Mouse (Mus musculus) midbrain, embryonic 10.5 days (tissue): Measurements from ENCODE around the gene Ccdc87. TPM values are rescaled to one million over a fixed set of nuclear protein-coding genes. Genes with fewer than 3 reads are reported as not detected.
"Not testable (repeated sequence)": the region's sequence is repeated elsewhere in the genome, so short reads cannot be mapped to it uniquely, and the experiment has no call there.

Source experiments
- DNase-seq: peaks from one replicate; pipeline ENCODE4 v3.0.0-alpha.2; 2017; ENCODE audit warnings: low spot score
- H3K27ac ChIP-seq: fragments of 300-500 bp; sonication (generic); replicated peaks from 2 replicates; pipeline ENCODE4 v1.5.1; 2016; ENCODE audit warnings: mild to moderate bottlenecking
- H3K27me3 ChIP-seq: fragments of 300-500 bp; sonication (generic); 2 replicates; pipeline ENCODE4 v1.6.1; 2016; ENCODE audit warnings: low read depth, mild to moderate bottlenecking; ENCODE audit not compliant: poor library complexity, severe bottlenecking
- H3K36me3 ChIP-seq: fragments of 300-500 bp; sonication (generic); 2 replicates; pipeline ENCODE4 v1.6.1; 2016; ENCODE audit warnings: mild to moderate bottlenecking, moderate library complexity
- H3K4me1 ChIP-seq: fragments of 300-500 bp; sonication (generic); 2 replicates; pipeline ENCODE4 v1.6.1; 2016
- H3K4me3 ChIP-seq: fragments of 300-500 bp; sonication (generic); 2 replicates; pipeline ENCODE4 v1.5.1; 2016; ENCODE audit warnings: mild to moderate bottlenecking, moderate library complexity
- H3K9me3 ChIP-seq: fragments of 300-500 bp; sonication (generic); replicated peaks from 2 replicates; pipeline ENCODE4 v1.6.1; 2016; ENCODE audit warnings: mild to moderate bottlenecking
- WGBS: fragments of 180-500 bp; shearing (Covaris S2); methylation state at CpG from one replicate; pipeline ENCODE4 v1.1.7; 2016; 5-methylcytosine and 5-hydroxymethylcytosine counted together
- polyA plus RNA-seq: library from polyadenylated mRNA; unstranded; fragments of >200 nt; fragmentation: Nextera tagmentation; extraction: Ambion mirVana; gene quantifications from 2 replicates; pipeline ENCODE4 v1.2.1, GENCODE M21; 2016

Gene Ccdc87
- polyA plus RNA-seq, 1 experiment from 2014 or later: 0.14 TPM

DNA sequence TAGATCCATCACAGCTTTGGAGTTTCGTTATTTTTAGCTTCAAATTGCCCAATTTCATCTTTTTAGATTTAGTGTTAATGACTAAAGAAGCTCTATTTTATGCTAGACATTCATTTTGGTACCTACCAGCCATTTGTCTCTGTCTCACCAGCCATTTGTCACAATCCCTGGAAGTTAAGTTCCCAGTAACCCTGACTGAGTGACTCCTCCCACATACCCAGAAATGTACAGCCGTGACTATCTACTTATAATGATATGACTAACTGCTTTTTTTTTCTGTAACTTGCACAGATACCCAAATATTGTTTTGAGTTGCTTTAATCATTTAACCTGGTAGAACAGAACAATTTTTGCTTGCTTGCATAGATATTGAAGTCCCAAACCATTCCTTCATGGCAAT, 6.7 kb downstream of the Ccdc87 start:
- 0 out of 2 replicates have a peak, but pooled peaks cover 7% of the 10 kb centered on the region for H3K4me1 ChIP-seq
- no peak for DNase-seq
- no peak overlapping the region for H3K4me3 ChIP-seq
- H3K27ac ChIP-seq: no peak overlapping the region
- H3K36me3 ChIP-seq: no peaks in the 10 kb centered on the region
- no peaks in the 10 kb centered on the region for H3K9me3 ChIP-seq
- 76% methylated on average over 2 of the region's 2 CpGs for WGBS
- H3K27me3 ChIP-seq: peaks cover 17% of the 10 kb centered on the region

- Histone ChIP-seq H3K36me3 (no peaks in the 10 kb centered on the region), H3K9me3 (no peaks in the 10 kb centered on the region), H3K4me1 (0 out of 2 replicates have a peak, but pooled peaks cover 7% of the 10 kb centered on the region), H3K4me3 (no peak overlapping the region), H3K27ac (no peak overlapping the region), H3K27me3 (0 out of 2 replicates have a peak, but pooled peaks cover under 1% of the 10 kb centered on the region)
- WGBS: 45% methylated on average over 7 of the region's 7 CpGs
- no peak for DNase-seq
These were observed 8.3 kb downstream of the Ccdc87 start for GRCm38 (mm10) chr19:4847490-4847889.

DNA sequence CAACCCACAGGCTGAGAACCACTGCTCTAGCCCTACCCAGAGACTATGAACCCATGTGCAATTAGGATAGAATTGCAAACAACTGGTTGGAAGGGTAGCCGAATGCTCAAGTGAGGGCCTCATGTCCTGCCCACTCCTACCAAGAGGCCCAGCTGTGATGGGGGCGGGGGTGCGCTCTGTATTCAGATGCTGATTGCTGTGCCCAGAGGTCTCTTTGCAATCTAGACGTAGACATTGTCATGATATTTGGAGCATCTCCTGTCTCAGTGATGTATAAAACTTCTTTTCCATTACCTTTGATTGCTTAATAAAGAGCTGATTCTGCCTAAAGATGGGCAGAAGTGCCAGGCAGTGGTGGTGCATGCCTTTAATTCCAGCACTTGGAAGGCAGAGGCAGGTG, 10.6 kb downstream of the Ccdc87 start:
- WGBS: 53% methylated on average over 4 of the region's 4 CpGs
- no peaks in the 10 kb centered on the region for H3K9me3 ChIP-seq
- H3K27ac ChIP-seq: no peak overlapping the region
- H3K4me3 ChIP-seq: no peak overlapping the region
- no peaks in the 10 kb centered on the region for H3K27me3 ChIP-seq
- no peak for DNase-seq
- H3K36me3 ChIP-seq: no peaks in the 10 kb centered on the region
- peaks cover 11% of the 10 kb centered on the region for H3K4me1 ChIP-seq

- 42% methylated on average over 5 of the region's 5 CpGs for WGBS
These were observed 11.1 kb downstream of the Ccdc87 start for GRCm38 (mm10) chr19:4850281-4850680.

GRCm38 (mm10) chr19:4854552-4855469, 15.6 kb downstream of the Ccdc87 start, which contains the start of gene Ctsf:
Gene Ctsf (plus strand): TSS chr19:4855130.
- peaks cover 13% of the 10 kb centered on the region for H3K27me3 ChIP-seq
- H3K4me3 ChIP-seq: peak within 1 kb of the TSS; percentile 74
- H3K9me3 ChIP-seq: no peaks in the 10 kb centered on the region
- peak; percentile 87 for DNase-seq
- 5% methylated on average over 45 of the region's 45 CpGs for WGBS
- peaks cover 26% of the 10 kb centered on the region for H3K4me1 ChIP-seq
- peak within 1 kb of the TSS; percentile 84 for H3K27ac ChIP-seq
- H3K36me3 ChIP-seq: peaks cover 8% of the 10 kb centered on the region

More at GRCm38 (mm10) chr19:4850281-4850680, 11.1 kb downstream of the Ccdc87 start:
- H3K36me3 ChIP-seq: no peaks in the 10 kb centered on the region
- H3K27me3 ChIP-seq: no peaks in the 10 kb centered on the region
- H3K4me3 ChIP-seq: no peak overlapping the region
- H3K27ac ChIP-seq: no peak overlapping the region
- peaks cover 15% of the 10 kb centered on the region for H3K4me1 ChIP-seq
- DNase-seq: no peak
- no peaks in the 10 kb centered on the region for H3K9me3 ChIP-seq

GRCm38 (mm10) chr19:4855470-4855820, 16.3 kb downstream of the Ccdc87 start:
- H3K27me3 ChIP-seq: peaks cover 13% of the 10 kb centered on the region
- WGBS: 2% methylated on average over 14 of the region's 14 CpGs
- peaks cover 11% of the 10 kb centered on the region for H3K36me3 ChIP-seq
- H3K27ac ChIP-seq: peak overlapping the region; percentile 84
- H3K9me3 ChIP-seq: no peaks in the 10 kb centered on the region
- H3K4me1 ChIP-seq: peaks cover 23% of the 10 kb centered on the region
- DNase-seq: no peak
- H3K4me3 ChIP-seq: peak overlapping the region; percentile 74

- Histone ChIP-seq H3K27me3 (peaks cover 13% of the 10 kb centered on the region), H3K27ac (no peak overlapping the region), H3K36me3 (peaks cover 15% of the 10 kb centered on the region), H3K4me3 (peak overlapping the region; percentile 74), H3K9me3 (no peaks in the 10 kb centered on the region), H3K4me1 (peaks cover 21% of the 10 kb centered on the region)
- no peak for DNase-seq
- 42% methylated on average over 4 of the region's 4 CpGs for WGBS
These were observed 16.8 kb downstream of the Ccdc87 start for GRCm38 (mm10) chr19:4855951-4856350.

- H3K27ac ChIP-seq: no peak overlapping the region
- no peak overlapping the region for H3K4me3 ChIP-seq
- H3K27me3 ChIP-seq: peaks cover 13% of the 10 kb centered on the region
- H3K9me3 ChIP-seq: no peaks in the 10 kb centered on the region
- H3K36me3 ChIP-seq: peaks cover 20% of the 10 kb centered on the region
- H3K4me1 ChIP-seq: peaks cover 21% of the 10 kb centered on the region
- DNase-seq: no peak
- 87% methylated on average over 6 of the region's 6 CpGs for WGBS
These were observed 19.9 kb downstream of the Ccdc87 start for GRCm38 (mm10) chr19:4859081-4859480.

GRCm38 (mm10) chr19:4863048-4863447, 23.9 kb downstream of the Ccdc87 start:
- no peak overlapping the region for H3K4me3 ChIP-seq
- no peaks in the 10 kb centered on the region for H3K27me3 ChIP-seq
- no peak for DNase-seq
- H3K9me3 ChIP-seq: no peaks in the 10 kb centered on the region
- peaks cover 20% of the 10 kb centered on the region for H3K36me3 ChIP-seq
- no peak overlapping the region for H3K27ac ChIP-seq
- peaks cover 7% of the 10 kb centered on the region for H3K4me1 ChIP-seq
- WGBS: 86% methylated on average over 6 of the region's 6 CpGs

GRCm38 (mm10) chr19:4865147-4865546, 26.0 kb downstream of the Ccdc87 start:
- 0 out of 2 replicates have a peak overlapping the region, but pooled peaks have one; percentile 21 for H3K4me3 ChIP-seq
- 9% methylated on average over 17 of the region's 17 CpGs for WGBS
- DNase-seq: no peak
- H3K36me3 ChIP-seq: peaks cover 9% of the 10 kb centered on the region; the same call in 1 of the 2 replicates
- H3K27ac ChIP-seq: no peak overlapping the region
- H3K4me1 ChIP-seq: peaks cover 7% of the 10 kb centered on the region
- H3K27me3 ChIP-seq: no peaks in the 10 kb centered on the region
- H3K9me3 ChIP-seq: no peaks in the 10 kb centered on the region

DNA sequence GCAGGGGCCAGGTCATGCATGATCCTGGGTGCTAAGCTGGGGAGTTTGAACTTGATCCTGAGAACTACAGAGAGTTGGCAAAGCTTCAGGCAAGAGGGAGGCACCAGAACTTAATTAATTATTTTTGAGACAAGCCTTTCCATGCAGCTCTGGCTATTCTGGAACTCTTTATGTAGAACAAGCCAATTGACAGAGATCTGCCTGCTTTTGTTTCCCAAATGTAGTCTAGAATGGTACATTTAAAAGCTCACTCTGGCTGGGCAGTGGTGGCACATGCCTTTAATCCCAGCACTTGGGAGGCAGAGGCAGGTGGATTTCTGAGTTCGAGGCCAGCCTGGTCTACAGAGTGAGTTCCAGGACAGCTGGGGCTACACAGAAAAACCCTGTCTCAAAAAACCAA, 35.4 kb downstream of the Ccdc87 start:
- peaks cover 12% of the 10 kb centered on the region for H3K27me3 ChIP-seq
- not testable (repeated sequence) for H3K27ac ChIP-seq, H3K4me3 ChIP-seq, H3K36me3 ChIP-seq, H3K9me3 ChIP-seq, DNase-seq
- 93% methylated on average over 1 of the region's 1 CpGs for WGBS
- H3K4me1 ChIP-seq: peaks cover 31% of the 10 kb centered on the region

GRCm38 (mm10) chr19:4876241-4876640, 37.1 kb downstream of the Ccdc87 start:
- 82% methylated on average over 4 of the region's 4 CpGs for WGBS
- H3K4me1 ChIP-seq: peaks cover 41% of the 10 kb centered on the region
- no peak for DNase-seq
- H3K36me3 ChIP-seq: no peaks in the 10 kb centered on the region
- no peak overlapping the region for H3K4me3 ChIP-seq
- H3K9me3 ChIP-seq: no peaks in the 10 kb centered on the region
- no peak overlapping the region for H3K27ac ChIP-seq
- peaks cover 12% of the 10 kb centered on the region for H3K27me3 ChIP-seq

DNA sequence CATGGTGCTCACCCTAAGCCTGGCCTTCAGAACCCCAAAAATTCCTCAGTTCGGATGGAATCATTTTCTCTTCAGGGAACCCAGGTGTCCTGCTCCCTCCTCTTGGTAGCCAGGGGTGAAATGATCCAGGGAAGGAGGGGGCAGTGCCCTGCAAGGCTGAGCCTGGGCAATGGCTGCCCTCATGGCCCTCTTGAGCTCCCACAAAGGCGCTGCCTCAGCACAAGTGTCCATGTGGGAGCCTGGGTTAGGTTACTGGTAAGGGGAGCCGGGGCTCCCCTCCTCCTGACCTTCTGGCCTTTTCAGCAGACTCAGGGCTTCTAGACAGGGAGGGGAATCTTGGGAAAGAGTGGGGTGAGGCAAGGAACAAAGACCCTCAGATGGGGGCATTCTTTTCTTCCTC, 37.6 kb downstream of the Ccdc87 start:
- DNase-seq: no peak
- Histone ChIP-seq H3K36me3 (no peaks in the 10 kb centered on the region), H3K4me1 (peaks cover 41% of the 10 kb centered on the region), H3K27me3 (peaks cover 12% of the 10 kb centered on the region), H3K27ac (no peak overlapping the region), H3K9me3 (no peaks in the 10 kb centered on the region), H3K4me3 (0 out of 2 replicates have a peak overlapping the region, but pooled peaks have one; percentile 94)
- 82% methylated on average over 3 of the region's 3 CpGs for WGBS
